Mouse (Mus musculus) lung, postnatal 0 days (tissue): Measurements from ENCODE around the gene Snn. TPM values are rescaled to one million over a fixed set of nuclear protein-coding genes. Genes with fewer than 3 reads are reported as not detected.

ENCODE experiments used
- ATAC-seq: fragments of 200-750 bp; cut with Nextera tagmentation; 2 replicates; pipeline ENCODE4 v1.8.0; 2017; ENCODE audit warnings: moderate library complexity
- DNase-seq: peaks from one replicate; pipeline ENCODE4 v3.0.0-alpha.2; 2016; ENCODE audit warnings: low spot score
- H3K27ac ChIP-seq: fragments of 300-500 bp; sonication (generic); 2 replicates; pipeline ENCODE4 v1.5.1; 2014; ENCODE audit warnings: antibody characterized with exemption, mild to moderate bottlenecking, low read length, mixed read lengths
- H3K27me3 ChIP-seq: fragments of 300-500 bp; sonication (generic); replicated peaks from 2 replicates; pipeline ENCODE4 v1.6.1; 2014; ENCODE audit warnings: low read length, mixed read lengths; ENCODE audit not compliant: insufficient read depth
- H3K36me3 ChIP-seq: fragments of 300-500 bp; sonication (generic); 2 replicates; pipeline ENCODE4 v1.6.1; 2014; ENCODE audit warnings: low read length, mixed read lengths; ENCODE audit not compliant: insufficient read depth
- H3K4me1 ChIP-seq: fragments of 300-500 bp; sonication (generic); 2 replicates; pipeline ENCODE4 v1.6.1; 2014; ENCODE audit warnings: antibody characterized with exemption, low read depth, low read length, mixed read lengths; ENCODE audit not compliant: insufficient read depth
- H3K4me2 ChIP-seq: fragments of 300-500 bp; sonication (generic); replicated peaks from 2 replicates; pipeline ENCODE4 v1.6.1; 2014; ENCODE audit warnings: low read depth, mild to moderate bottlenecking, low read length, moderate library complexity, mixed read lengths
- H3K4me3 ChIP-seq: fragments of 300-500 bp; sonication (generic); 2 replicates; pipeline ENCODE4 v1.5.1; 2014; ENCODE audit warnings: low read depth, low read length
- H3K9ac ChIP-seq: fragments of 300-500 bp; sonication (generic); replicated peaks from 2 replicates; pipeline ENCODE4 v1.6.1; 2014; ENCODE audit warnings: low read depth, mild to moderate bottlenecking
- H3K9me3 ChIP-seq: fragments of 300-500 bp; sonication (generic); 2 replicates; pipeline ENCODE4 v1.6.1; 2016; ENCODE audit warnings: low read length, mixed read lengths
- CTCF ChIP-seq: IDR thresholded peaks from 2 replicates; pipeline ENCODE4 v1.5.1; 2016; ENCODE audit warnings: antibody characterized with exemption, mild to moderate bottlenecking
- EP300 ChIP-seq: IDR thresholded peaks from 2 replicates; pipeline ENCODE4 v1.6.1; 2016; ENCODE audit warnings: antibody characterized with exemption, mild to moderate bottlenecking, control low read depth
- WGBS: fragments of 180-500 bp; shearing (Covaris S2); extraction: QIAGEN DNeasy Blood & Tissue Kit; methylation state at CpG from one replicate; pipeline ENCODE4 v1.1.7; 2014; 5-methylcytosine and 5-hydroxymethylcytosine counted together
- polyA plus RNA-seq: library from polyadenylated mRNA; unstranded; fragments of >200 nt; fragmentation: Nextera tagmentation; extraction: Ambion mirVana; gene quantifications from 2 replicates; pipeline ENCODE4 v1.2.1, GENCODE M21; 2015

Gene Snn
- polyA plus RNA-seq, 1 experiment from 2014 or later: 41.1 TPM

DNA sequence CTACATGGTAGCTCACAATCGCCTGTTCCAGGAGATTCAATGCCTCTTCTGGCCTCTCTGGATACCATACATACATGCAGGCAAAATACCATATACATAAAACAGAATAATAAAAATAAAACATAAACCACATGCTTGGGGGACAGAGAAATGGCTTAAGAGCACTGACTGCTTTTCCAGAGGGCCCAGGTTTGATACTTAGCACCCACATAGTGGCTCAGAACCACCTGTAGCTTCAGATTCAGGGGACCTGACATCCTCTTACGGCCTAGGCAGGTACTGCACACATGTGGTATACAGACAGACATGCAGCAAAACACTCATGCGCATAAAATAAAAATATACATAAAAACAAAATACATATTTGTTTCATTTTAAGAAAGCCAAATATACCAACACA, 25.6 kb downstream of the Snn start:
- no peaks in the 10 kb centered on the region for H3K9me3 ChIP-seq
- no peaks in the 10 kb centered on the region for H3K27me3 ChIP-seq
- ATAC-seq (no peak), DNase-seq (no peak)
- no peaks in the 10 kb centered on the region for H3K4me1 ChIP-seq
- peaks cover 35% of the 10 kb centered on the region for H3K36me3 ChIP-seq
- no peak overlapping the region for H3K27ac ChIP-seq
- WGBS: 91% methylated on average over 3 of the region's 3 CpGs
- H3K4me2 ChIP-seq: no peak overlapping the region
- no peak overlapping the region for H3K9ac ChIP-seq
- TF ChIP-seq CTCF: no peak
- no peak for TF ChIP-seq EP300
- no peak overlapping the region for H3K4me3 ChIP-seq

DNA sequence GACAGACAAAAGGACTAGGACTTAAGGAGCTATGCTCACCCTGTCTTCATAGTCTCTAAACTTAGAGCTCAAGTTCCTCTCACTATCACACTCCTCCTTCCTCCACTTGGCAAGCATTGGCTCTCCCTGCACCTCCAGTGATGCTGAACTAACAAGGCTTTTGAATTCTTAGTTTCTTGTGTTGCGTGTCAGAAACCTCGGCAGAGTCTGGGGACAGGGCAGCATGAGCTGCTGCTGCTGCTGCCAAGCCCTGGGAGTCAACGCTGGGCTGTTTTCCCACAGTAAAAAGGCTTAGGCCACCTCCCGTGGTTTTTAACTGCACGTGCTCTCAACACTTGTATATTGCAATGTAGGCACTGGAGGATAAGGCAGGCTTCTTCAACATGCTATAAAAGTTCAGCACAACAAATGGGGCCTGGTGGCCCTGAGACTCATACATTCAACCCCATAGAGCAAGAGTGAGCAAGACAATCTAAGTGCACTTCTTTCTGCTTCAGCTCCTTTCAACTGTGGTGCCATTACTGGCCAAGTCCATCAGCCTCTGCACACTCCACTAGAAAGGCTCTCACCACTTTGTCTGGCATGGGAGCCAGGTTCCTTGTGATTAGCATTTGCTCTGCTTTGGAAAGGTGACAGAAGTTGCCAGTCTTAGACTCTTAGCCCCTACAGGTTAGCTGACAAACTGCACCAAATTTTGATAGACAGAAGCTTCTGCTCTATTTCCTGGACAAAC, 26.3 kb downstream of the Snn start:
- 89% methylated on average over 5 of the region's 5 CpGs for WGBS
- peak; percentile 36 for TF ChIP-seq CTCF
- TF ChIP-seq EP300: no peak
- DNase-seq (no peak), ATAC-seq (no peak)
- no peak overlapping the region for H3K4me3 ChIP-seq
- H3K27me3 ChIP-seq: no peaks in the 10 kb centered on the region
- no peak overlapping the region for H3K9ac ChIP-seq
- H3K4me2 ChIP-seq: no peak overlapping the region
- H3K36me3 ChIP-seq: peaks cover 36% of the 10 kb centered on the region
- no peaks in the 10 kb centered on the region for H3K9me3 ChIP-seq
- H3K27ac ChIP-seq: no peak overlapping the region
- H3K4me1 ChIP-seq: no peaks in the 10 kb centered on the region

DNA sequence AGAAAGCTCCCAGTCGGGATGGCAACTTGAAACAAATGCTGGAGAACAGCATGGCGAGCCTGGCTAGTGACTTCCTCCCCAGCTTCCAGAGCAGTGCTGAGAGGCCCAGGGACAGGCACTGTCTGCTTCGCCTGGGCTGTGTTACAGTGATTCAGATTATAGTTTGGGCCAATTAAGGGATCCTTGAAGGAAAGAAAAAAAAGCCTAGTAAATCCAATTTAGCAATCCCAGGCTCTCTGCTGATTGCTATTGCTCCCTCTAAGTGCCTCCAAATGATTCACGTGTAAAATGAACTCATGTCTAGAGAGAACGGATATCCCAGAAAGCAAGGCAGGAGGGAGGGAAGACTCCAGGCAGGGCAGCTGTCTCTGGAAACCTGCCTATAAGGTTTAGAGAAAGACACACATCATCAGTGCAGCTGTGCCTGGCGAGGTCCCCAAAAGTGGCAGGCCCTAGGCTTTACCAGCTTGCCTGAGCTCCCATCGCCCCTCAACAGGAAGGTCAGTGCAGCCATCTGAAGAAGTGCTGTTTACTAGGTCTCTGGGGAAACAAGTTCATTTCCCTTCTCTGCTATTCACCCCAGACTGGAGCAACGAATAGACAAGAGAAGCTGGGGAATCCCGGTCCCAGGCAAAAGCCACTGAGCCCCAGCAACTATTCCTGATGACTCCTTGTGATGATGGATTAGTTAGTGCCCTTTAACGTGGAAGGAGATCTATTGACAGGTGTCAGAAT, 30.3 kb downstream of the Snn start:
- Histone ChIP-seq H3K4me3 (no peak overlapping the region), H3K4me1 (no peaks in the 10 kb centered on the region), H3K36me3 (peaks cover 30% of the 10 kb centered on the region), H3K4me2 (no peak overlapping the region), H3K27me3 (no peaks in the 10 kb centered on the region), H3K9me3 (no peaks in the 10 kb centered on the region), H3K27ac (no peak overlapping the region), H3K9ac (no peak overlapping the region)
- 75% methylated on average over 10 of the region's 10 CpGs for WGBS
- ATAC-seq: no peak
- TF ChIP-seq EP300 (no peak), CTCF (no peak)
- DNase-seq: no peak

DNA sequence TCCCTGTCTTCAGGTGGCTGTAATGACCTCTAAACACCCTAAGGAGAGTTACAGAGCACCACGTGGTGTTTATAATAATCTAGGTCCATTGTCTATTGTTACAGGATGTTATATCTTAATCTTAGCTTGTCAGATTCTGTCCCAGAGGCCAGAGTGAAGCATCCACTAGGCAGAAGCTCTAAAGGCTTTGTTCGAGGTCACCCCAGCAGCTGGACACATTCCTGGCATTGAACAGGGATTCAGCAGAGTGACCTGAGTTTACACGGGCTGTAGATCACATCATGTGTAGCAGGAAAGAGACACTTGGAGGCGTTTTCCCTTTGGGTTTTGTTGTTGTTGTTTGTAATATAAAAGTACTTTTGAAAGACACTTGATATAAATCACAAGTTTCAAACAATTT, 31.3 kb downstream of the Snn start:
- no peak overlapping the region for H3K27ac ChIP-seq
- H3K4me1 ChIP-seq: no peaks in the 10 kb centered on the region
- ATAC-seq: peak; percentile 49; the same call in 1 of the 2 replicates
- peak; percentile 18 for DNase-seq
- H3K9me3 ChIP-seq: no peaks in the 10 kb centered on the region
- no peak overlapping the region for H3K4me2 ChIP-seq
- no peak overlapping the region for H3K9ac ChIP-seq
- H3K4me3 ChIP-seq: no peak overlapping the region
- TF ChIP-seq CTCF: no peak
- TF ChIP-seq EP300: no peak
- H3K36me3 ChIP-seq: peaks cover 30% of the 10 kb centered on the region
- no peaks in the 10 kb centered on the region for H3K27me3 ChIP-seq
- WGBS: 53% methylated on average over 4 of the region's 4 CpGs

DNA sequence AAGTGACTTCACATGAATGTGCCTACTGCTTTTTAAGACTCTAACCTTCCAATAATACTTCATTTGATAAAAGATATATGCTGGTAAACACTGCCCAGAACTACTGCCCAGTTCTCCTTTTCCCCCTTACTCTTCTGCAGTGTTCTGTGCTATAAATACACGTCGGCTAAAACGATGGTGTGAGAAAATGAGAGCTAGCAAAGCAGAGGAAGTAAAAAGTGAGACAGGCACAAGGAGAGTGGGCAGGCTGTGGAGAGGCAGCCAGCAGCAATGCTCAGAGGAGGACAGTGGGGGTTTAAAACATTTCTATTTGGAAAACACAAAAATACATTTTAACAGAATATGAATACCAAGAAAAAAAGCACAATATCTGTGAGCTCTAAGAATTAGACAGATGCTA, 31.8 kb downstream of the Snn start:
- H3K9ac ChIP-seq: no peak overlapping the region
- peaks cover 29% of the 10 kb centered on the region for H3K36me3 ChIP-seq
- no peaks in the 10 kb centered on the region for H3K9me3 ChIP-seq

DNA sequence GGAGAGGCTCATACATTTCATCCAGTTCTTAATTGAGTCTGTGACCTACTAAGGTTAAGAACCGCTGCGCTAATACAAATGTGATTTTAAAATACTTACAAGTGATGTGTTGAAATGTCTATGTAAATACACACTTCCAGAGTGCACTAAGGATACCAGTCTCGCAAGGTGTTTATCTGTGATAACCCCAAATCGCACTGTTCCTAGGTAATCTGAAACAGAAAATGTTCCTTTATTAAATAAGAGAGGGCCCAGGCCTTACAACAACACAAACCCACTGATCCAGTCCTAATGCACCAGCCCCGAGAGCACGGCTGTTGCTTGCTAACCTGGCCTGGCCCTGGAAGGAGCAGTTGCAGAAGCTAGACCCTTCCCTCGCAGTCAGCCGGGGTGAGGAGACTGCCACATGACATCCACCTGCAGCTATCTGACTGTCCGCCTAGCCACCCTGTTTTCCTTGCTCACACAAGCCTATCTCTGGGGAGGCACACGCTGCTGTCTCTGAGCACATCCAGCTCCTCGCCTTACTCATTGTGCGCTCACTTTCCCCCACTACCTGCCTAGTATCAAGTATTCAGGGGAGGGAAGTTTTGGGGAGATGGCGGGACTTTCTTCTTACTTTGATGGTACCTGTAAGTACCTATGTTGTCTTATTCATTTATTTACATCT, 33.1 kb downstream of the Snn start:
- WGBS: 81% methylated on average over 13 of the region's 13 CpGs
- Histone ChIP-seq H3K27ac (no peak overlapping the region), H3K4me2 (no peak overlapping the region), H3K36me3 (peaks cover 16% of the 10 kb centered on the region), H3K4me3 (no peak overlapping the region), H3K27me3 (no peaks in the 10 kb centered on the region), H3K4me1 (no peaks in the 10 kb centered on the region), H3K9me3 (no peaks in the 10 kb centered on the region), H3K9ac (no peak overlapping the region)
- no peak for ATAC-seq
- no peak for TF ChIP-seq EP300
- TF ChIP-seq CTCF: no peak
- DNase-seq: no peak

More for the DNA sequence above, 31.8 kb downstream of the Snn start:
- no peaks in the 10 kb centered on the region for H3K27me3 ChIP-seq
- no peak for TF ChIP-seq EP300
- no peak for TF ChIP-seq CTCF
- no peak overlapping the region for H3K27ac ChIP-seq
- 41% methylated on average over 3 of the region's 3 CpGs for WGBS
- H3K4me1 ChIP-seq: no peaks in the 10 kb centered on the region
- H3K4me2 ChIP-seq: no peak overlapping the region
- no peak for DNase-seq
- no peak overlapping the region for H3K4me3 ChIP-seq
- no peak for ATAC-seq
